Mouse (Mus musculus): ENCODE data around the gene Entpd8.
A peak's percentile ranks its signal among the peaks of the same experiment; 100 is the strongest.

Gene Entpd8

DNA sequence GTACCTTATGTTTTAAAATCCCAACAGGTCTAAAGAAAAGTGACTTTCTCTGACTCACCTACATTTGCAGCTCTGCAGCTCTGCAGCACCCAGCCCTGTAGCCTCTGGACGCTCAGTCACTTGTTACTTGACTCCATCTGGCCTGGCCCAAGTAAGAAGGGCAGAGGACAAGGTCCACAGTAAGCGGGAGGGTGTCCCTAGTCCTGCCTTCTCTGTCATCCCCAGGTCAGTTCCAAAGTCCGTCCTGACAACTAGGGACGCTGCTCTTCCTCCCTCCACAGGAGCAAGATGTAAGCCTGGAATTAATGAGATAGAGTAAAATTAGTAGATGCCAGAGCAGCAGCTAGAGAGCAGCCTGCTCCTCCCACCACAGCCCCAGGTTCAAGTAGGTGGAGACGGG lies at the start of gene Entpd8:
TSS of gene Entpd8 (plus strand) at position 229 of the 400 bp plus-strand sequence.
- DNase-seq: peak; percentile 74 to 91

DNA sequence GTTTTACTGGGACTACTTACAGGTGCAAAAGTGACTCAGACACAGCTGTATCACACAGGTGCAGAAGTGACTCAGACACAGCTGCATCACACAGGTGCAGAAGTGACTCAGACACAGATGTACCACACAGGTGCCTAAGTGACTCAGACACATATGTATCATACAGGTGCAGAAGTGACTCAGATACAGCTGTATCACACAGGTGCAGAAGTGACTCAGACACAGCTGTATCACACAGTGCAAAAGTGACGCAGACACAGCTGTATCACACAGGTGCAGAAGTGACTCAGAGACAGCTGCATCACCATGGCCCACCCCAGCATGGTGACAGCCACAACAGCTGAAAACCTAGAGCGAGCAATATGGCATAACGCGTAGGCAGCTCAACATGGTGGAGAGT lies 45.1 kb upstream of the Entpd8 start:
- DNase-seq: no peak

DNA sequence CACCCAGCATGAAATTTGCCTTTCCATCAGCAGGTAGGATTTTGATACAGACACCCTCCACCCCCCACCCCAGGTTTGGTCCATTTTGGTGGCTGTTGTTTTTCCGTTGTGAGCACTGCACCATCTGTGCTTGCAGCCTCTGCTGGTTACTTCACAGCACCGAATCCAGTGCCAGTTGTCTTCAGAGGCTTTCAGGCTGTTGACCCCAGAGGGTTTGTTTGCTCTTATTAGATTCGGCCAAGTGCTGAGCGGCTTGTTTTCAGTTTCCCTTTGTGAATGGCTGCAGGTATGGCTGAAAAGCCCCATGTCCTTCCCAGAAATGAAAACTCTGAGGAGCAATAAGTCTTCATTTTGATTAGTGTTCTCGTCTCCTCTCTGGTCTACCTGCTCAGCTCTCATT lies 40.0 kb upstream of the Entpd8 start:
- DNase-seq: no peak

DNA sequence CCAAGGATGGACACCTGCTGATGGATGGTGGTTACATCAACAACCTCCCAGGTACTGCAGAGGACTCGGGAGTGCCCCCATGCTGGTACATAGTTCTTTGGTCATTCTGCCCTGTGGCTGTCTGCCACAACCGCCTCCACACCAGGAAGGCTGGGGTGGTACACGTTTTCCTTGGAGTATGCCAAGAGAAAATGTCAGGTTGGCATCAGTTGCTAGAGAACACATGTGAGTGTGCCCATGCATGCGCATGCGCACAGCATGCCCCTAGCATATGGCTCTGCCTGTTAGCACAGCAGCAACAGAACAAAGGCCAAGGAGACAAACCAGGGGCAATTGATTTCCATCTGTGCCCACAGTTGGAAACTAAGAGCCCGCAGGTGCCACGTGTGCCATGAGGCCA lies 29.2 kb upstream of the Entpd8 start:
- no peak for DNase-seq

DNA sequence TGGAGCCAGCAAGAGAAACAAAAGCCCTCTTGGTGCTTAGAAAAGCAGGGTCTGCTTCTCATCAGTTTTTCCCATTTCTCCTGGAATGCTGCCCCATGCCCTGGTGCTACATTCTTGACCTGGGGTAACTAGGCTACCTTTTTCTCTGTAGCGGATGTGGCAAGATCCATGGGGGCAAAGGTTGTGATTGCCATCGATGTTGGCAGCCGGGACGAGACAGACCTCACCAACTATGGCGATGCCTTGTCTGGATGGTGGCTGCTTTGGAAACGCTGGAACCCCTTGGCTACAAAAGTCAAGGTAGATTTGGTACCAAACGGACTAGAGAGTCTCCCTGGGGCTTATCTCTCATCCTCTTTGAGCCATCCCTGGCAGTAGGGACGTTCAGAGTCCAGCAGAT lies 28.7 kb upstream of the Entpd8 start:
- DNase-seq: no peak

DNA sequence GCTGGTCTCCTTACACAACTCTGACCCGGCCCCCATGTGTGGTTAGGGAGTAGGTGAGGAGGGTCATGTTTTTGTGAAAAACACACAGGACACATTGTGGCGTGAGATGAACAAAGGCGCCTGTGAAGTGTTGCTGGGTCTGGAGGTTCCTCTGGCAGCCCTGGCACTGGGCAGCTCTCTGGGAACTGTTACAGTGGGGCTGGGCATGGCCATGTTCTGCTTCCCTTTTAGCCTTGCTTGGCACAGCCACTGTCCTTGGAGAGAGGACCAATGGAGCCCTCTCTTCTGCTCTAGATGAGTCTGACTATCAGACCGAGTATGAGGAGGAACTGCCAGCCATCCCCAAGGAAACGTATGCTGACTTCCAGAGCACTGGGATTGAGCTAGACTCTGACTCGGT lies 27.0 kb upstream of the Entpd8 start:
- DNase-seq: no peak

DNA sequence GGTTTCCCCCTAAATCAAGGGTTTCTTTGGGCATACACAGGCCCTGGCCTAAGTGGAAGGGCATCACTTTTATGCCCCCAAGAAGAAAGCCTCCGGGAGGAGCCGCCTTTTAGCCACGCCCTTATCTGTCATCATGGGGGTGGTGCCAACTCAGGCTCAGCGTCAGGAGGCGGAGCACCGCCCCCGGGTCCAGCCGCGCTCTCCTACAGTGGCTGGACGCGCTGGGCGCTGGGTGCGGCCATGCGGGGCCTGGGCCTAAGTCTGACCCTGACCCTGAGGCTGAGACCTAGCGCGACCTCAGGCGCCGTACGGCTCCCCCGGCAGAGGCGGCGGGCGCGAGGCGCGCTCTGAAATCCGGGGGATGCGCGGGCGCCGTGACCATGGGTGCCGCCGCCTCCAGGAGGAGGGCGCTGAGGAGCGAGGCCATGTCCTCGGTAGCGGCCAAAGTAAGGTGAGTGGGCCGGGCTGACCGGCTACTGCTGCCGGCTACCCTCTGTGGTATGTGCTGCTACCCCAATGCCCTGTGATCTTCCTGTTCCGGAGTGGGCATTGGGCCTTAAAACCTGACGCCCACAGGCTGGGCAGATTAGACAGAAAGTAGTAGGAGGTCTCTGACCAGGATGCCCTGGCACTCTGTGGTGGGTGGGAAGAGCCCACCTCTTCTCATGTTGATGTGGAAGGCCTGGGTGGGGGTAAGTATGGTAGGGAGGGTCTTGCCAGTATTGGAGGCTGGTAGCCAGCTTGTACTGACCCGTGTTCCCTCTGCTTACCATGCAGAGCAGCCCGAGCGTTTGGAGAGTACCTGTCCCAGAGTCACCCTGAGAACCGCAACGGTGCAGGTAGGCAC lies 25.7 kb upstream of the Entpd8 start, which contains the start of gene Nsmf:
TSS of gene Nsmf (plus strand) at position 135 of the 847 bp plus-strand sequence.
- peak; percentile 91 to 93 for DNase-seq

DNA sequence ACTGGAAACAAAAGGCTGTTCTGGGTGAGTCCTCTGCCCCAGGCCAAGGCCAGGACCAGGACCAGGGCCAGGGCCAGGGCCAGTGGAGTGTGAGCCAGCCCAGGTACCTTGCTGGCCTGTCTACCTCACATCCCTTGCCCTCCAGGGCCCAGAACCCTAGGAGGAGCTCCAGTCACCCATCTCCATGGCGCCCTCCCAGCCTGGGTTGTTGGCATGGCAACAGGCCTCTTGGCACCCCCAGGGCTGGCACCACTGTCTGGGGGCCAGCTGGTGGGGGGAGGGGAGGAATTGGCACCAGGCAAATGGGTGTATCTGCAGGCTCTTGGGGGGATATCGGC lies 25.1 kb upstream of the Entpd8 start:
- peak; percentile 25 to 62 for DNase-seq

DNA sequence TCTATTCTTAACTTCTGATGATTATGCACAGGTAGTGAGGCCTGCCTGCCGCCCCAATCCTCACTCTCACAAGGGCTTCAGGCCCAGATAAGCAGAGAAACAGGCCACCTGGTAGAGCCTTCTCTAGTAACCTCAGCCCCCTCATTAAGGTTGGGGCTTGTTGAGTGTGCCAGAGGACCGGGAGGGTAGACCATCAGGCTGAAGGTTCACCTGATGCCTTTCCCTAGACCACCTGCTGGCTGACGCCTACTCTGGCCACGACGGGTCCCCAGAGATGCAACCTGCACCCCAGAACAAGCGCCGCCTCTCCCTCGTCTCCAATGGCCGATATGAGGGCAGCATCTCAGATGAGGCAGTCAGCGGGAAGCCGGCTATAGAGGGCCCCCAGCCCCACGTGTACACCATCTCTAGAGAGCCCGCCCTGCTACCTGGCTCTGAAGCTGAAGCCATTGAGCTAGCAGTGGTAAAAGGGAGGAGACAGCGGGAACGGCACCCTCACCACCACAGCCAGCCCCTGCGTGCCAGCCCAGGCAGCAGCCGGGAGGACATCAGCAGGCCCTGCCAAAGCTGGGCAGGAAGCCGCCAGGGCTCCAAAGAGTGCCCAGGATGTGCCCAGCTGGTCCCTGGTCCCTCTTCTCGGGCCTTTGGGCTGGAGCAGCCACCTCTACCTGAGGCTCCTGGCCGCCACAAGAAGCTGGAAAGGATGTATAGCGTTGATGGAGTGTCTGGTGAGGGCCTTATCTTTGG lies 24.5 kb upstream of the Entpd8 start:
- DNase-seq: no peak

DNA sequence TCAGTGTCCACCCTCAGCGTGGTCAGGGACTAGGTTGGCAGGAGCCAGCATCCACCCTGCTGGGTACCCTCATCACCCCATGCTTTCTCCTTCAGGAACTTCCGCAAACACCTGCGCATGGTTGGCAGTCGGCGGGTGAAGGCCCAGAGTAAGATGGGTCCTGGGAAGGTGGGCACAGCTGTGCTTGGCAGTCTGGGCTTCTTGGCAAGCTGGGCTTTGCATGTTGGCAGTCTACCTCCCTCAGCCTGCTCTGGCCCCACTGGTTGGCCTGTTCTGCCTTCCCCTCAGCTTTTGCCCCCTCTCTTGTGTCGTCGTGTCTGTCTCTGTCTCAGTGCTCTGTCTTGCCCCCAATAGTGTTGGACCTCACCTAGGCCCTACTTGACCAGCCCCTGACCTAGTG lies 21.2 kb upstream of the Entpd8 start:
- DNase-seq: no peak

DNA sequence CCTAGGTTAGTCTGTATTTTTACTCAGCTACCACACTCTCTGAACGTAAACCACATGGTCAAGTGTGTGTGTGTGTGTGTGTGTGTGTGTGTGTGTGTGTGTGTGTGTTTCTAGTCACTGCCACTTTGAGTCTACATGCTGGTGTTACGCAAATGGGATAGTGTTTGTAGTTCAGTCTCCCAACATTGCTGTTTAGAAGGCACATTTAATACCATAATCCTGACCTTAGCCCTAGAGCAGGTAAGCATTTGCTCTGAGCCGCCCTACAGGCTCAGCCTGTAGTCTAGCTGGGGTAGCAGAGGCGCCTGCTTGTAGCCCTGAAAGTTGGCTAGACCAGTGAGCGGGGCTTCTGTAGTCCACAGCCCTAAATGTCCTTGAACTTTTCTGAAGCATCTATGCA lies 16.6 kb upstream of the Entpd8 start:
- no peak for DNase-seq

DNA sequence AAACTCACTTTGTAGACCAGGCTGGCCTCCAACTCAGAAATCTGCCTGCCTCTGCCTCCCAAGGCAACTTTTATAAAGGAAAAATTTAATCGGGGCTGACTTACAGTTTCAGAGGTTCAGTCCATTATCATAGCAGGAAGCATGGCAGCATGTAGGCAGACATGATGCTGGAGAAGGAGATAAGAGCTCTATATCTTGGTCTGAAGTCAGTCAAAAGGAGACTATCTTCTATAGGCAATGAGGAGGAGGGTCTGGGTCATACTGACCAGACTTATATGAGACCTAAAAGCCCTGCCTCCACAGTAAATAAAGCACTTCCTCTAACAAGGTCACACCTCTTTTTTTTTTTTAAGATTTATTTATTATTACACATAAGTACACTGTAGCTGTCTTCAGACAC lies 15.8 kb upstream of the Entpd8 start:
- no peak for DNase-seq

DNA sequence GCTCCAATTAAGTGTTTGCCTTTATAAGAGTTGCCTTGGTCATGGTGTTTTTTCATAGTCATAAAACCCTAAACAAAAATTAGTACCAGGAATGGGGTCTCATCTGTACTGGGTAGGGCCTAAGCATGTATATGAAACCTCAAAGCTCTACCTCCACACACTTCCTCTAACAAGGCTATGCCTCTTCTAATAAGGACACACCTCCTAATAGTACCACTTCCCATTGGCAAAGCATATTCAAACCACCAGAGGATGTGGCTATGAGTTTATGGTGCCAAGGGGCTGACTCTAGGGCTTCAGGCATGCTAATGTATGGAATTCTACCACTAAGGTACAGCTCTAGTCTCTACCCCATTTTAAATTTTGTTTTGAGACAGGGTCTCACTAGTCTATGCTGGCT lies 14.6 kb upstream of the Entpd8 start:
- no peak for DNase-seq

DNA sequence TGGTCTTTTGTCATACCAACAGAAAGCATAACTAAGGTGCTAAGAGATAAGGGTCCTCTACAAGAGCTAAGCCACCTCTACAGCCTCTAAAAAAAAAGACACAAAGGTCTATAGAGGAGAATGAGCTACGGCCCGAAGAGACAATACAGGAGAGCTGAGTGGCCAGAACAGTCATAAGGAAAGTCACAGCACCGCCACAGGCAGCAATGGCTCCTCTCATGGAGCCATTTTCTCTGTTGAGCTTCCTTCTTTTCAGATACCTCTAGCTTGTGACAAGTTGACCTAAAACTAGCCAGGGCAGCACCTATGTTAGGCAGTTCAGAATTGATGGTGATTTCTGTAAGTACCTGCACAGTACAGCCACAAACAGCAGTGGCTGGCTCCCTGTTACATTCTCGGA lies 13.6 kb upstream of the Entpd8 start:
- DNase-seq: no peak

DNA sequence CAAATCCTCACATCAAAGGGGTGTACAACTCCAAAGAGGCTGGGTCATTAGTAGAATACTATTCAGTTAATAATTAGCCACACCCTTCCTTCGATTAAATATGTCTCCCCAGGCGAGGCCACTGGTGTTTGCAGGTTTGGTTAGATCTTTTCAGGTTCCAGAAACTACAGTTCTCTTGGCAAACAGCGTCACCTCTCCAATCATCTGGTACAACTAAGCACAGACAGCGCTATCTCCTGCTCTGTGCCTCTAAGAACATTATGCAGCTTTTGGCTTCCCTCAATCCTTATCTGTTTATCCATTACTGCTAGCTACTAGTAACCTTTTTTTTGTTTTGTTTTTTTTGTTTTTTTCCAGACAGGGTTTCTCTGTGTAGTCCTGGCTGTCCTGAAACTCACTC lies 10.6 kb upstream of the Entpd8 start:
- DNase-seq: no peak

DNA sequence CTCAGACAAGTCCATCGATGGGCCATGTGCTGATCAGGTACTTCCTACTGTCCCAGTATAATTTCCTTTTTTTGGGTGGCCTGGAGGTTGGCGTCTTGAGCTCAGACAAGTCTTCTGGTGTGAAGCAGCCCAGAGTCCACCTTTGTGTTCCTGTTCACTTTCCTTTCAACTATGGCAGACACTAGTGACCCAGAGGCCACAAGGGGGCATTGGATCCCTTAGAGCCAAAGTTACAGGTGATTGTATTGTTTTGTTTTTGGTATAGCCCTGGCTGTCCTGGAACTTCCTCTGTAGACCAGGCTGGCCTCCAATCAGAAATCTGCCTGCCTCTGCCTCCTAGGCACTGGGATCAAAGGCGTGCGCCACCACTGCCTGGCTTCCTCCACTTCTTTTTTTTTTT lies 7.7 kb upstream of the Entpd8 start:
- no peak for DNase-seq

DNA sequence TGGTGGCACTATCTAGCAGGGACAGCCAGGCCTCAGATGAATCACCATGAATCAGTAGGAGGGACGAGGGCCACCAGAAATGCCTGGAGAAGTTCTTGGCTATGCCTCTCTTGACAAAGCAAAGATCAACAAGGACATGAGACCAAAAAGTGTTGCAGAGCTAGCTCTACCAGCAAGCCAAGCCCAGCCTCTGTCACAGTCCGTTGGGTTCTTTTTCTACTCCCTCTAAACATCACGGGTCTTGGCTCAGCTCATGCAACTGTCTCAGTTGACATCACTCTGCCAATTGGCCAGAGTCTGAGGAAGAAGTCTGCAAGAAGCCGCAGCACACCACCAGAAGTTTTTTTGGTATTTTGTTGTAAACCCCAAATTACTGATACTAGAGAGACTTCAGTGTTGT lies 4.6 kb upstream of the Entpd8 start:
- DNase-seq: peak; percentile 70 to 89

DNA sequence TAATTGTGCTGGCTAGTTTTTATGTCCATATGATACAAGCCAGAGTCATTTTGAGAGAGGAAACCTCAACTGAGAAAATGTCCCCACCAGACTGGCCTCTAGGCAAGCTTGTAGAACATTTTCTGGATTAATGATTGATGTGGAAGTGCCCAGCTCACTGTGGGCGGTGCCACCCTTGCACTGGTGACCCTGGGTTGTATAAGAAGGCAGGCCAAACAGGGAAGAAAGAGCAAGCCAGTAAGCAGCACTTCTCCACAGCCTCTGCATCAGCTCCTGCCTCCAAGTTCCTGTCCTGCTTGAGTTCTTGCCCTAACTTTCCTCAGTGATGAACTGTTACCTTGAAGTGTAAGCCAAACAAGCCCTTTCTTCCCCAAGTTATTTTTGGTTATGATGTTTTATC lies 1.1 kb upstream of the Entpd8 start:
- peak; percentile 77 to 89 for DNase-seq

DNA sequence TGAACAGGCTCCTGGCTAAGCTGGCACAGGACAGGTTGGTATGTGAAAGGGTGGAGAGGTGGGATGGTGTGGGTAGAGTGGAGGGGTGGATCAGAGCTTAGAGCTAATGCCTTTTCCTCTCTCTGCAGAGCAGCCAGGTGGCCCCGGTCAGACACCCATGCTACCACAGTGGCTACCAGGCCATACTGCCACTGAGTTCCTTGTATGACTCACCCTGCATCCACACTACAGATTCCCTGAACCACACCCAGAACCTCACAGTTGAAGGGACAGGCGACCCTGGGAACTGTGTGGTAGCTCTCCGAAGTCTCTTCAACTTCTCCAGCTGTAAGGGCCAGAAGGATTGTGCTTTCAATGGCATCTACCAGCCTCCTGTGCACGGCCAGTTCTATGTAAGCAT lies 3.6 kb downstream of the Entpd8 start:
- DNase-seq: no peak

DNA sequence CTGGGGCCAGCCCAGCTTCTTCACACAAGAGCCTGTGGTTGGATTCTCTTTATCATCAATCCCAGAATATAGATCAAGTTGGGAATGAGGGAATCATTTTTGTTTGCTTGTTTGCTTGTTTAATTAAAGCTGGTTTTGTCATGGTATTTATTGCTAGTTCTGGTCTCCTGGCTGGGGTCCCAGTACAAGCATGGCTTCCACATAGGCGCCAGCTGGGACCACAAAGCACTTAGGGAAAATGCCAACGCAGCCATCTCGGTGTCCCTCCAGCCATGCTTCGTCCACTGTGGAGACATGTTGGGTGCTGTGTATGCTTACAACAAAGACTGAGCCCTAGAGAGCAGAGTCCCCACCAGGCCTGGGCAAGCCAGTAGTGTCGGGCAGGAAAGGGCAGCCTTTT lies 5.5 kb downstream of the Entpd8 start:
- DNase-seq: no peak

DNA sequence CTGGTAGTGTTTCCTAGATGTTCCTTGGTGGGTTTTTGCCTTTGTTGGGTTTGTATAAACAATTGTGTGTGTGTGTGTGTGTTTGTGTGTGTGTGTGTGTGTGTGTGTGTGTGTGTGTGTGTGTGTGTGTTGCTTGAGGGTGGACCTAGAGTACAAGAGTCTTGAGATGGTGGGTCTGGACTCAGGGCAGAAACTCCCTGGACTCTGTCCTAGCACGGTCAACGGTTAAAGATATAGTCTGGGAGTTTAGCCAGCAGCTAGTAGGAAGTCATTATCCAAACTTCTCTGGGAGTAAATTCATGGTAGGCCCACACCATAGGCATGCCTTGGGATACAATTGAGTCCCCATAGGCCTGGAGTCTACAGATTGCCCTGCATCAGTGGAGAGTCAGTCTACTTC lies 7.7 kb downstream of the Entpd8 start:
- peak in 1 of 2 experiments; percentile 53 for DNase-seq

DNA sequence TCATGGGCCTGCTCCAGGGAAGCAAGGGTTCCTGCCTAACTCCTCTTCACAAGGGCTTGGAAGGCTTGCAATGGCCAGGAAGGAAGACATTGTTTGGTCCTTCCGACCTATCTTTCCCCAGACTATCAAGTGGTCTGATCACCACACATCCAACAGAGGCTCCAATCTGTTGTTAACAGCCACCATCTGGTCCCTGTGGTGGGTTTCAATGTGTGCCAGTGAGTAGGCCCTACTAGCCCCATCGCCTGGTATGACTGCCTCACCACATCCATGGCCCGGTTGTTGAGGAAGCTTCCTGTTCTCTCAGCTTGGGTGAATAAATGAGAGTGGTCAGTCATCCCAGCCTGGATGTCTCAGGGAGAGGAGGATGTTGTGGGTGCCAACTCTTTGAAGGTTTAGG lies 8.5 kb downstream of the Entpd8 start:
- no peak for DNase-seq

DNA sequence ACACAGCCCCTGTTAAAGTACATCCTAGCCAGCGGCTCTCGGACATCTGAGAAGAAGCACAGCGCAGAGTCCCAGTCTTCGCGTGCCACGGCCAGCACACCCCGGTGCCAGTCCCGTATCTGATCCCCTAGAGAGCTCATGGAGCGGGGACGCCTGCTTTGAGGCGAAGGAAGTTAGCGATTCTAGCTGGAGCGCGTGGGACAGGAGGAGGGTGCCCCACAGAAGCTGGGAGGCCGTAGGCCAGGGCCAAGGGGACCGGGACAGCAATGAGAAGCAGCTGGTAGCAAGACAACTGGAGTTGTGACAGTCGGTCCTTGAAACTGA lies 14.6 kb downstream of the Entpd8 start:
- no peak for DNase-seq

DNA sequence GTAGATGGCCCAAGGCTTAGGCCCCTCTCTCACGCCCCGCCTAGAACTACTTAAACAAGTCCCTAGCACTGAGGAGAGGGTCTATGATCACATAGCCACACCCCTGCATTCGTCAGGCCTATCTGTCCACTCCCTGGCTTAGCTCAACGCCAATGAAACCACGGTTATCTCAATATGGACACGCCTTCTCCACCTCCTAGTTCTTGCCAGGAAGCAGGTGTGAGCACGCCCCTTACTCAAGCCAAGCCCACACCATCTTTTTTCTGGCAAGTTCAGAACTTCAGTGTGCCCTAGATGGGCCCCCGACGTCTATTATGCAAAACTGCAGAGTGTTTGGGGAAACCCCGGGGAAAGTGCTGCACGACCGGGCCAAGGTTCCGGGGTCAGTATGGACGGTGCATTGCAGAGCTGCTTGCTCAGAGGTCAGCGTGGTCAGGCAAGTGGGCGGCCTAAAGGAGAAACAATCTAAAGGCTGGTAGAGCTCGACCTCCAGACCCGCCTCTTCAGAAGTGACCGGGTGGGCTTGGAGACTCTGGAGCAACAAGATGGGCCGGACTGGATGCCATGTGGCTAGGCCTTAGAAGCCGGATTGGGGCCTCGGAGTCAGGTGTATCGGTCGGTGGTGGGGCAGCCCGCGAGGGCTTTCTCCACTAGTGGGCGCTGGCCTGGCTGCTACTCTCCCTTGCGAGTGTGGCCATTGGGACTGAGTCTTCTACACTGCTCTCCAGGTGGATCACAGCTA lies 15.2 kb downstream of the Entpd8 start, which contains the start of gene Noxa1:
TSS of gene Noxa1 (minus strand) at position 41 of the 742 bp plus-strand sequence.
- DNase-seq: no peak
